Mouse (Mus musculus): ENCODE data around the gene Ly86. TPM values are rescaled to one million over a fixed set of nuclear protein-coding genes. Genes with fewer than 3 reads are reported as not detected.

The Ly86 gene
- polyA plus RNA-seq, 1 experiment from 2014 or later, result 15.6 TPM

DNA sequence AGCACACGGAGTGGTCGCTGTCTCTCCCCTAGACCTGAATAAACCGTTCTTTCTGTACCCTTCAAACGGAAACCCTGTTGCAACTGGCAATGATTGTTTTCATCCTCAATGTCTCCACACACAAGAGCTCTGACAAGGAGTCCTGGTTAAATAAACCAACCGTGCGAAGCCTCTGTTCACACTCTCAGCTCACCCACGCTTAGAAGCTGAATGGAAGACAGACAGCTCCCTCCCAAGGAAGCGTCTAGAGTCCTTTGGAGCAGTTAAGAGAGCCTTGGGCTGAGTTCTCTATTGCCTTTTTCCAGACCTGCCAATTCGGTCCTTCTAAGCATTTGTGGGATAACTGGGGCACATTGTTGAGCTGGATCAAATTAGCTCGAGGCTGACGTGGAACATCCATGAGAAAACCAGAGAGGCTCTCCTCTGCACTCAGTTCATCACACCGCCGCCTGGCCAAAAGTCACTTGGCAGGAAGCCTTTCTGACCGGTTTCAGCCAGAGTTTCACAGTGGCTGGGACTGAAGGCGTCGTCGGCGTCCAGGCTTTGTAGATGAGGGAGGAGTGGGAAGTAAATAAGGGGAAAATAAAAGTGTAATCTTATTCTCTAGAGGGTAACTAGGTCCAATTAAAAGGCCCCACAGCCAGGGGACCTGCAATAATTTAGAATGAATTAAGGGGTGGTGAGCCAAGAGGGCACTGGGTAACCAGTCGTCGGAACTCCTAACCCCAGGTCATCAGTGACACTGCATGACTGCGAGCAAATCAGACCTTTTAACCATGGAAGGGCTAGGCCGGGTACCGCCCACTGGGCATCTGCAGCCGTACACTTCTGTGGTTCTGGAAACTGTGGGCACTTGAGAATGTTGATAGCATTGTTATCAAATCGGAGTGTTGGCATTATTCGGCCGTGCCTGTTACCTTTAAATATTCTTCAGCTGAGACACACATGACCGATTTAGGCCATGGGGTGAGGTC, 115.2 kb downstream of the Ly86 start:
- 66% methylated on average over 28 of the region's 28 CpGs for WGBS (ENCODE audit: insufficient replicate concordance)
- peak; percentile 42; the same call in 1 of the 2 replicates for ATAC-seq (ENCODE audit: insufficient read depth)
- H3K4me2 ChIP-seq, result no peak overlapping the region
- no peak overlapping the region for H3K9ac ChIP-seq
- H3K9me3 ChIP-seq (replicated peaks), result no peaks in the 10 kb centered on the region
- no peaks in the 10 kb centered on the region for H3K27me3 ChIP-seq
- no peak overlapping the region for H3K4me3 ChIP-seq (replicated peaks)
- H3K4me1 ChIP-seq (replicated peaks), result peaks cover 37% of the 10 kb centered on the region
- H3K36me3 ChIP-seq (replicated peaks), result no peaks in the 10 kb centered on the region
- H3K27ac ChIP-seq (replicated peaks), result no peak overlapping the region

DNA sequence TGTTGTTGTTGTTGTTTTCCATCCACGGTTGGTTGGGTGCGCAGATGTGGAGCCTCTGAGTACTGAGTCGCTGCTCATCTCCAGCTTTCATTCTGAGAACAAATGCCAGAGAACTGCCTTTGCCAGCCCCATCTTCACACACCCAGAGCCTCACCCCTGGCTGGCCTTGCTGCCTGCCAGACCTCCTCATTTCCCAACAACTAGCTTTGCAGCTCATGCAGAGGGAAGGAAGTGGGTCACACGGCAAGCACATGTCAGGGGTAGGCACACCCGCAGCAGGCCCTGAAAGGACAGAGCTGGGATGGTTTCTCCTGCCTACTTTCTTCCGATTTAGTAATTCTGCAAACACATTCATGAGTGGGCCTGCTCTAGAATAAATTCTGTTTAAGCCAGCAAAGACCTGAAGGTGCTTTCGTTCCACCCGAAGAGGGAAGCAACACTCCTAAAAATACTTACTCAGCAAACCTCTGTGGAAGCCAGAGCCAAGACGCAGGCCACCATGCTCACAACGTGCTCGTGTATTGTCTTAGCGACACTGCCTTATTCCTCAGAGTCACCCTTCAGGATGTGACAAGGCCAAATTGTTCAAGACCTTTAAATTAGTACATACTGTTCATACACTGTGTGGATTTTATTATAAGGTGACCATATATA, 117.2 kb downstream of the Ly86 start:
- Histone ChIP-seq H3K9ac (no peak overlapping the region), H3K27ac (replicated peaks) (no peak overlapping the region), H3K9me3 (replicated peaks) (no peaks in the 10 kb centered on the region), H3K36me3 (replicated peaks) (no peaks in the 10 kb centered on the region), H3K27me3 (no peaks in the 10 kb centered on the region), H3K4me2 (no peak overlapping the region), H3K4me3 (replicated peaks) (no peak overlapping the region), H3K4me1 (replicated peaks) (peaks cover 23% of the 10 kb centered on the region)
- WGBS (ENCODE audit: insufficient replicate concordance), result 57% methylated on average over 12 of the region's 12 CpGs
- ATAC-seq (ENCODE audit: insufficient read depth), result no peak

DNA sequence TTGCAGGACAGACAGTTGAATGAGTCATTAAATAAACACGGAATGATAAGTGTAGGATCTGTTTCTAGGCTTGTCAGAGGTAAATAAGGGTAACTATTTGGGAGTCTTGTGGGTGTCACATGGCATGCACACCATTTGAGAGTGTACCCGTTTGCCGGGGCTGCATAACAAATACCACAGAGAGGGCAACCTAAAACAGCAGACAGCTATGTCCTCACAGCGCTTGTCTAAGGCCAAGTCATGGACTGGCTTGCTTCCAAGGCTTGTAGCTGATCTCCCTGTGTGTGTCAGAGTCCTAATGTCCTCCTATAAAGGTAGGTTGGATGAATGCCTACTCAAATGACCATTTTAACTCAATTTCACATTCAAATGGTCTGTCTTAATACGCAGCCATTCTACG, 120.7 kb downstream of the Ly86 start:
- no peaks in the 10 kb centered on the region for H3K36me3 ChIP-seq (replicated peaks)
- H3K4me2 ChIP-seq, result no peak overlapping the region
- 66% methylated on average over 6 of the region's 6 CpGs for WGBS (ENCODE audit: insufficient replicate concordance)
- H3K4me3 ChIP-seq (replicated peaks), result no peak overlapping the region
- H3K9ac ChIP-seq, result no peak overlapping the region
- no peak for ATAC-seq (ENCODE audit: insufficient read depth)
- no peaks in the 10 kb centered on the region for H3K9me3 ChIP-seq (replicated peaks)
- H3K4me1 ChIP-seq (replicated peaks), result peaks cover 13% of the 10 kb centered on the region
- H3K27me3 ChIP-seq, result peaks cover 12% of the 10 kb centered on the region; the same call in 1 of the 2 replicates
- H3K27ac ChIP-seq (replicated peaks), result no peak overlapping the region

DNA sequence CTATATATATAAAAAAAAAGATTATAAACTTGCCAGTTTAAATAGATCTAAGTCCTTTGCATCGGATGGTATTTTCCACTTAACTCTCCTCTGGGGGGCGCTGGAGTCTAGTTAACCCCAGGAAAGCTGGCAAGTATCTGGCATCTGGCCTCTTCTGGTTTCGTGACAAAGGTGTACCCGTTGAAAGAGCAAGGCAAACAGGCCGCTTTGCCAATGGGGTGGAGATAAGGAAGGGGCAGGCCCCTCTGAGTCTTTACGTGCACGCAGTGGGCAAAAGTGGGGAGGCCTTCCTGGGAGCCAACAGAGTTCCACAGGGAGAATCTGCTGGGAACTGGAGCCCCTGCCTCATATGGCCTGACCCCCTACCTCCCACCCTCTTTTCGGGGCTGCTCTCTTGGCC, 122.8 kb downstream of the Ly86 start:
- Histone ChIP-seq H3K9me3 (replicated peaks) (no peaks in the 10 kb centered on the region), H3K4me2 (no peak overlapping the region), H3K4me3 (replicated peaks) (no peak overlapping the region), H3K9ac (no peak overlapping the region), H3K27me3 (peaks cover 13% of the 10 kb centered on the region; the same call in 1 of the 2 replicates), H3K36me3 (replicated peaks) (no peaks in the 10 kb centered on the region), H3K4me1 (replicated peaks) (peaks cover 5% of the 10 kb centered on the region; the same call in 1 of the 2 replicates), H3K27ac (replicated peaks) (no peak overlapping the region)
- ATAC-seq (ENCODE audit: insufficient read depth), result no peak
- WGBS (ENCODE audit: insufficient replicate concordance), result 9% methylated on average over 8 of the region's 8 CpGs

Data from liver, embryonic 15.5 days (tissue).